Mouse (Mus musculus) liver, adult 2 months (tissue): ENCODE results near the gene Gm1123. TPM values are rescaled to one million over a fixed set of nuclear protein-coding genes. Genes with fewer than 3 reads are reported as not detected.
A peak's percentile ranks its signal among the peaks of the same experiment; 100 is the strongest.

Experiments used
- DNase-seq: peaks from one replicate; pipeline ENCODE4 v3.0.0-alpha.2; 2011; ENCODE audit warnings: low read depth, low spot score; ENCODE audit errors: extremely low read depth
- H3K27ac ChIP-seq: fragments of 200-500 bp; replicated peaks from 2 replicates; pipeline ENCODE4 v1.5.1; 2012; ENCODE audit warnings: low read depth, mild to moderate bottlenecking, control low read depth, inconsistent platforms, low read length; ENCODE audit not compliant: insufficient read depth
- H3K27me3 ChIP-seq: fragments of 200-500 bp; 2 replicates; pipeline ENCODE4 v1.6.1; 2012; ENCODE audit warnings: mild to moderate bottlenecking, moderate library complexity, low read length, inconsistent platforms; ENCODE audit not compliant: control insufficient read depth, insufficient read depth
- H3K36me3 ChIP-seq: fragments of 200-500 bp; 2 replicates; pipeline ENCODE4 v1.6.1; 2012; ENCODE audit warnings: low read length, inconsistent platforms; ENCODE audit not compliant: control insufficient read depth, insufficient read depth
- H3K4me1 ChIP-seq: fragments of 200-500 bp; 2 replicates; pipeline ENCODE4 v1.6.1; 2011; ENCODE audit warnings: low read length; ENCODE audit not compliant: control insufficient read depth, insufficient read depth
- H3K4me3 ChIP-seq: fragments of 200-500 bp; 2 replicates; pipeline ENCODE4 v1.5.1; 2011; ENCODE audit warnings: low read depth, mild to moderate bottlenecking, control low read depth, low read length, moderate library complexity; ENCODE audit not compliant: insufficient read depth
- H3K79me2 ChIP-seq: fragments of 200-500 bp; 2 replicates; pipeline ENCODE4 v1.6.1; 2012; ENCODE audit warnings: inconsistent platforms, mild to moderate bottlenecking, low read length, moderate library complexity; ENCODE audit not compliant: control insufficient read depth, insufficient read depth
- H3K9ac ChIP-seq: fragments of 200-500 bp; 2 replicates; pipeline ENCODE4 v1.6.1; 2012; ENCODE audit warnings: low read depth, mild to moderate bottlenecking, control low read depth, inconsistent platforms, low read length
- CTCF ChIP-seq: fragments of 200-500 bp; IDR thresholded peaks from 2 replicates; pipeline ENCODE4 v1.5.1; 2011; ENCODE audit warnings: low read depth, low read length, control low read depth
- POLR2A ChIP-seq: fragments of 200-500 bp; IDR thresholded peaks from 2 replicates; pipeline ENCODE4 v1.6.1; 2011; ENCODE audit warnings: low read length, control low read depth; ENCODE audit not compliant: insufficient read depth; ENCODE audit errors: extremely low read depth
- WGBS: fragments of 180-500 bp; shearing (Covaris S2); methylation state at CpG from one replicate; pipeline ENCODE4 v1.1.7; 2018; 5-methylcytosine and 5-hydroxymethylcytosine counted together
- polyA plus RNA-seq: library from polyadenylated mRNA; depleted of rRNA; stranded (reverse); fragments of >200 nt; gene quantifications from 2 replicates; pipeline ENCODE4 v1.2.3, GENCODE M21; 2012; rRNA removed
- total RNA-seq: library from RNA; depleted of rRNA; stranded (reverse); fragments of >200 nt; gene quantifications from 2 replicates; pipeline ENCODE4 v1.2.3, GENCODE M21; 2014; rRNA removed

The Gm1123 gene
- total RNA-seq, result not detected in 2 replicates
- polyA plus RNA-seq, result not detected in 2 replicates

DNA sequence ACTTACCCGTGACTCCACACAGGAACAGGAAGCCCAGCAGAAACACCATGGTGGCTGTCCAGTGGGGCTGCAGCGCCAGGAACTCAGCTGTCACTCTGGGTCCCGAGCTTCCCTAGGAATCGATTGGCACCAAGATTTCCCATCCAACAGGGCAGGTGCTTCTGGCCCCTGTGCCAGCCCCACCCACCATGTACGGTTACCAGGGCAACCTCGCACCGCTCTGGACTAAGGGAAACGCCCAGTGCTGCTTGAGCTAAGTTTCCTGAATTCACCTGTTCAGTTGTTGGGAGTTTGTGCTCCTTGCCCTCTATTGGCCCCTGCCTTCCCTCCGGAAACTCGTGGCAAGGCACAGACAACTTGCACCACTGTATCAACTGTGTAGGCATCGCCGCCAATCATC lies at the start of gene Gm1123:
Gene Gm1123 (minus strand): TSS at position 141 of the 400 bp plus-strand sequence.
- H3K27ac ChIP-seq, result no peak within 1 kb of the TSS
- H3K4me3 ChIP-seq, result no peak within 1 kb of the TSS
- WGBS, result 83% methylated on average over 12 of the region's 12 CpGs
- H3K79me2 ChIP-seq, result no peaks in the 10 kb centered on the region
- no peaks in the 10 kb centered on the region for H3K27me3 ChIP-seq
- no peak within 1 kb of the TSS for H3K9ac ChIP-seq
- H3K36me3 ChIP-seq, result peaks cover 11% of the 10 kb centered on the region; the same call in 1 of the 2 replicates
- no peak for DNase-seq
- TF ChIP-seq CTCF, result no peak
- TF ChIP-seq POLR2A, result no peak
- no peaks in the 10 kb centered on the region for H3K4me1 ChIP-seq

DNA sequence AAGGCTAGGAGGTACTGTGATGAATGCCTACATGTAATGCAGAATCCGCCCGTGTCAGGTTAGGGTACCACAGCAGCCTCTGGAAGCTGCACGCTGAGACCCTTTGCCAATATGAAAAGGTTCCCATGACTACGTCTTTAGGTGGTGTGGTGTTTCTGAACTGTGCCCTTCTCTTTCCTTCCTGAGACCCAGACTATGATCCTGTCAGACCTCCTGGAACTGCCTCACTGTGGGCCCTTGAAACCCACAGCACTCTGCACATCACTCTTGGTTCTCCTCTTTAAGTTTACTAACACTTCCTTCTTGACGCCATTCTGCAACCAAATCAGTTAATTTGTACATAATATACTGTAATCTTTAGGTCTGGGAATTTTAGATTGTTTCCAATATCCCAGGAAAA lies 46.2 kb upstream of the Gm1123 start:
- H3K9ac ChIP-seq, result no peak overlapping the region
- no peaks in the 10 kb centered on the region; the same call in 1 of the 2 replicates for H3K79me2 ChIP-seq
- no peaks in the 10 kb centered on the region for H3K27me3 ChIP-seq
- H3K27ac ChIP-seq, result no peak overlapping the region
- WGBS, result 90% methylated on average over 5 of the region's 5 CpGs
- H3K36me3 ChIP-seq, result peaks cover 17% of the 10 kb centered on the region
- no peak for DNase-seq
- TF ChIP-seq POLR2A (no peak), CTCF (no peak)
- H3K4me3 ChIP-seq, result no peak overlapping the region
- H3K4me1 ChIP-seq, result no peaks in the 10 kb centered on the region

DNA sequence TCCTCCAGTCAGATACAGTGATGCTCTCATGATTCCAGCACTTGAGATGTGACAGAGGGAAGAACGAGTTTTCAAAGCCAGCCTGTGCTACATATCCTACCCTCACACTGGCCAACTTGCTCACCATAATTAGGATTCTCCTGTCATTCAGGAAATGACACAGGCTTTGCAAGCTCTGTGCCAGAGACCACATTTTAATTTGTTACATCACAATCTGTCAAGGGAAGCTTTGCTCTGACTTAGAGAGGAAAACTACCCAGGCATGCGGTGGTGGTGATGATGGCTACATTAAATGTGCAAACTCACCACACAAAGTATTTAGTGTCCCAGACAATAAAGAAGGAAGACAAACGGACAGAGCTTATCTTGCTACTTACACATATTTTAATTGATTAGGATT lies 45.8 kb upstream of the Gm1123 start:
- no peaks in the 10 kb centered on the region for H3K27me3 ChIP-seq
- H3K4me1 ChIP-seq, result no peaks in the 10 kb centered on the region
- 69% methylated on average over 3 of the region's 3 CpGs for WGBS
- H3K27ac ChIP-seq, result no peak overlapping the region
- no peaks in the 10 kb centered on the region; the same call in 1 of the 2 replicates for H3K79me2 ChIP-seq
- TF ChIP-seq CTCF (no peak), POLR2A (no peak)
- H3K9ac ChIP-seq, result no peak overlapping the region
- no peak overlapping the region for H3K4me3 ChIP-seq
- DNase-seq, result no peak
- peaks cover 15% of the 10 kb centered on the region for H3K36me3 ChIP-seq

DNA sequence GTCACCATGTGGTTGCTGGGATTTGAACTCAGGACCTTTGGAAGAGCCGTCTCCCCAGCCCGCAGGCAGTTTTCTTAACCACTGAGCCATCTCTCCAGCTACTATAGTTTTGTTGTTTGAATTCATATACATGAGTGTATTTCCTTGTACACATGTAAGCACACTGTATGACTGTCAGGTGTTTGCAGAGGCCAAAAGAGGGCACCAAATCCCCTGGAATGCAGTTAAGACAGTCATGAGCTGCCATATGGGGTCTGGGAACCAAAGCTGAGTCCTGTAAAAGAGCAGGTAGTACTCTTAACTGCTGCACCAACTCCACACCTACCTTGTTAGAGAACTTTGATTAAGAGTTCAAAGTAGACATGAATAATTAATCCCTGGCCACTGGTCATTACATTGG lies 45.1 kb upstream of the Gm1123 start:
- TF ChIP-seq POLR2A (no peak), CTCF (peak; percentile 20; the same call in 1 of the 2 replicates)
- H3K36me3 ChIP-seq, result peaks cover 10% of the 10 kb centered on the region
- no peaks in the 10 kb centered on the region for H3K4me1 ChIP-seq
- H3K9ac ChIP-seq, result no peak overlapping the region
- WGBS, result 97% methylated on average over 2 of the region's 2 CpGs
- H3K4me3 ChIP-seq, result no peak overlapping the region
- no peak overlapping the region for H3K27ac ChIP-seq
- H3K27me3 ChIP-seq, result no peaks in the 10 kb centered on the region
- no peaks in the 10 kb centered on the region; the same call in 1 of the 2 replicates for H3K79me2 ChIP-seq
- DNase-seq, result peak; percentile 12

DNA sequence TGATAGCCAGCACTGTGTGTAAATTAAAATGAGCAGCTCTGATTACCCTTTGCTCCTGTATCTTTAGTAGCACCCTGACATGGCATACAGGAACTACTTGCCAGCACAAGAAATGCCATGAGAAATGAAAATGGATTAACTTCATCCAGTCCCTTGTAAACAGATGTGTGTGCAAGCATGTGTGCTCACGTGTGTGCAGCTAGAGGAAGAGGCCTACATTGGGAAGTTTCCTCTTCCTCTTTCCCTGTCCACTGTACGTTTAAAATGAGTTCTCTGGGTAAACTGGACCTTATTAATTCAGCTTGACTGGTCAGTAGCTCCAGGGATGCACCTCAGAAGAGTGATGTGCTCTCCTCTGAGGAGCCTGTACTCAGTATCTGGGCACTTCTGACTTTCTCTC lies 38.9 kb upstream of the Gm1123 start:
- Histone ChIP-seq H3K79me2 (no peaks in the 10 kb centered on the region), H3K9ac (no peak overlapping the region), H3K27me3 (no peaks in the 10 kb centered on the region), H3K4me3 (no peak overlapping the region), H3K4me1 (no peaks in the 10 kb centered on the region), H3K27ac (no peak overlapping the region), H3K36me3 (peaks cover 9% of the 10 kb centered on the region)
- WGBS, result 66% methylated on average over 2 of the region's 2 CpGs
- peak; percentile 12 for DNase-seq
- TF ChIP-seq CTCF (no peak), POLR2A (no peak)

DNA sequence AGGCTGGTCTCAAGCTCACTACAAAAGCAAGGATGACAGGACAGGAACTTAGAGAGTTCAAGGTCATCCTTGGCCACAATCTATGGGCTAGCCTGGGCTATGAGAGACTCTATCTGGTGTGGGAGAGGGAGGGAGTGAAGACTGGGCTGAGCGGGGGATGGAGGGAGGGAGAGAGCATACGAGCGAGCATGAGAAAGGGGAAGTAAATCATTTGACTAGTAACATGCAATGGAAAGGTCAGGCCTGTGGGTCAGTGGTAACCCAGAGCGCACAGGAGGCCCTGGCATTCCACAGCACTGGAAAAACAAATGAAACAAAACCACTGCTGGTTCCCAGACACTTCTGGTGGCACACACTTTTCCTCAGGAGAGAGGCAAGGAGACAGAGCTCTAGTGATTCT lies 37.0 kb upstream of the Gm1123 start:
- DNase-seq, result no peak
- Histone ChIP-seq H3K9ac (no peak overlapping the region), H3K4me3 (no peak overlapping the region), H3K27ac (no peak overlapping the region), H3K27me3 (no peaks in the 10 kb centered on the region), H3K36me3 (peaks cover 9% of the 10 kb centered on the region), H3K79me2 (no peaks in the 10 kb centered on the region), H3K4me1 (no peaks in the 10 kb centered on the region)
- WGBS, result 82% methylated on average over 4 of the region's 4 CpGs
- no peak for TF ChIP-seq CTCF
- no peak for TF ChIP-seq POLR2A
